Mouse (Mus musculus): ENCODE measurements around the gene Edem2. TPM values are rescaled to one million over a fixed set of nuclear protein-coding genes. Genes with fewer than 3 reads are reported as not detected.

Edem2 gene
- polyA plus RNA-seq, 3 experiments from 2014 or later, result 38.5 to 41.2 (median 39.8) TPM

- ATAC-seq, result peak; percentile 55
Observed at GRCm38 (mm10) chr2:155686572-155686971, 42.7 kb downstream of the Edem2 start.

GRCm38 (mm10) chr2:155683821-155684220 is 45.5 kb downstream of the Edem2 start:
- no peak for ATAC-seq

- ATAC-seq, result no peak
Observed at GRCm38 (mm10) chr2:155683137-155683536, 46.1 kb downstream of the Edem2 start.

- ATAC-seq, result no peak
Observed at GRCm38 (mm10) chr2:155681874-155682273, 47.4 kb downstream of the Edem2 start.

GRCm38 (mm10) chr2:155681194-155681593 is 48.1 kb downstream of the Edem2 start:
- ATAC-seq, result no peak

GRCm38 (mm10) chr2:155680591-155680990 is 48.7 kb downstream of the Edem2 start:
- no peak for ATAC-seq

GRCm38 (mm10) chr2:155679586-155680110 is 49.6 kb downstream of the Edem2 start:
- peak; percentile 87 for ATAC-seq

GRCm38 (mm10) chr2:155675118-155675517 is 54.2 kb downstream of the Edem2 start:
- no peak for ATAC-seq

GRCm38 (mm10) chr2:155673546-155673945 is 55.7 kb downstream of the Edem2 start:
- ATAC-seq, result peak; percentile 70

GRCm38 (mm10) chr2:155671236-155671635 is 58.0 kb downstream of the Edem2 start:
- no peak for ATAC-seq

- peak; percentile 50 for ATAC-seq
Observed at GRCm38 (mm10) chr2:155668461-155668860, 60.8 kb downstream of the Edem2 start.

GRCm38 (mm10) chr2:155667881-155668280 is 61.4 kb downstream of the Edem2 start:
- ATAC-seq, result no peak

GRCm38 (mm10) chr2:155663910-155664460 is 65.3 kb downstream of the Edem2 start:
- ATAC-seq, result no peak

- ATAC-seq, result no peak
Observed at GRCm38 (mm10) chr2:155663097-155663496, 66.2 kb downstream of the Edem2 start.

GRCm38 (mm10) chr2:155662390-155662789 is 66.9 kb downstream of the Edem2 start:
- ATAC-seq, result no peak

- ATAC-seq, result no peak
Observed at GRCm38 (mm10) chr2:155655759-155656372, 73.4 kb downstream of the Edem2 start.

- ATAC-seq, result no peak
Observed at GRCm38 (mm10) chr2:155652618-155653017, 76.7 kb downstream of the Edem2 start.

Other genes with a start within 250 kb of the Edem2 start
- gene Acss2, start 211.5 kb downstream of the Edem2 start, polyA plus RNA-seq (2017; shearing (Covaris generic)), result 10 to 100 TPM in 2 of 3 experiments, 1 to 10 TPM in 1; 6.9 to 17.6 (median 15.9) TPM
- 10 to 100 TPM in 2 of 3 experiments, 1 to 10 TPM in 1; 8.4 to 21.5 (median 17.2) TPM for gene Ggt7, start 211.2 kb downstream of the Edem2 start, polyA plus RNA-seq (2017; shearing (Covaris generic))
- gene Gss, start 136.7 kb downstream of the Edem2 start, polyA plus RNA-seq (2017; shearing (Covaris generic)), result 10 to 100 TPM; 13.4 to 17.2 (median 15.1) TPM
- under 1 TPM in 1 of 3 experiments, not detected in 2; 0.12 TPM for gene Myh7b, start 118.3 kb downstream of the Edem2 start, polyA plus RNA-seq (2017; shearing (Covaris generic))
- 10 to 100 TPM; 38.5 to 56.7 (median 43.8) TPM for gene Trpc4ap, start 37.1 kb downstream of the Edem2 start, polyA plus RNA-seq (2017; shearing (Covaris generic))
- not detected for gene Gm17581, start 6.4 kb upstream of the Edem2 start, polyA plus RNA-seq (2017; shearing (Covaris generic))
- gene Procr, start 21.6 kb upstream of the Edem2 start, polyA plus RNA-seq (2017; shearing (Covaris generic)), result under 1 TPM in 1 of 3 experiments, not detected in 2; 0.23 TPM
- not detected for gene Mmp24, start 45.9 kb upstream of the Edem2 start, polyA plus RNA-seq (2017; shearing (Covaris generic))
- gene BC029722, start 90.0 kb upstream of the Edem2 start, polyA plus RNA-seq (2017; shearing (Covaris generic)), result 10 to 100 TPM; 12.6 to 16.8 (median 15.9) TPM
- 10 to 100 TPM; 65.0 to 78.8 (median 71.9) TPM for gene Eif6, start 97.5 kb upstream of the Edem2 start, polyA plus RNA-seq (2017; shearing (Covaris generic))
- gene Fam83c, start 105.4 kb upstream of the Edem2 start, polyA plus RNA-seq (2017; shearing (Covaris generic)), result not detected
- gene Uqcc1, start 200.8 kb upstream of the Edem2 start, polyA plus RNA-seq (2017; shearing (Covaris generic)), result 10 to 100 TPM; 34.5 to 47.4 (median 36.3) TPM
- not detected for gene Gm15557, start 211.3 kb upstream of the Edem2 start, polyA plus RNA-seq (2017; shearing (Covaris generic))
- gene Gdf5, start 215.9 kb upstream of the Edem2 start, polyA plus RNA-seq (2017; shearing (Covaris generic)), result not detected
- 10 to 100 TPM; 30.4 to 48.2 (median 47.9) TPM for gene Cep250, start 227.0 kb upstream of the Edem2 start, polyA plus RNA-seq (2017; shearing (Covaris generic))